Mouse (Mus musculus): ENCODE data around the gene Gm49358. TPM values are rescaled to one million over a fixed set of nuclear protein-coding genes. Genes with fewer than 3 reads are reported as not detected.

Gm49358 gene
- polyA plus RNA-seq, 1 experiment = not detected

GRCm38 (mm10) chr10:86765344-86765966 is 1.7 kb downstream of the Gm49358 start:
- Histone ChIP-seq H3K4me1 (ENCODE audit: control insufficient read depth, insufficient read depth, insufficient read length, low read length) (no peaks in the 10 kb centered on the region), H3K27me3 (ENCODE audit: control insufficient read depth, insufficient read depth, low read length) (peaks cover 3% of the 10 kb centered on the region; the same call in 1 of the 2 replicates), H3K4me3 (ENCODE audit: low read depth, low read length) (no peak overlapping the region), H3K36me3 (ENCODE audit: control insufficient read depth, insufficient read depth, low read length) (no peaks in the 10 kb centered on the region), H3K27ac (ENCODE audit: insufficient read depth, low read depth, low read length) (no peak overlapping the region)
- TF ChIP-seq CTCF (IDR thresholded peaks at IDR 0.05; ENCODE audit: extremely low read depth, insufficient read length, insufficient replicate concordance, low read depth, low read length) = no peak
- no peak for TF ChIP-seq POLR2A (IDR thresholded peaks at IDR 0.05; ENCODE audit: low read depth, low read length)
- 92% methylated on average over 4 of the region's 4 CpGs for WGBS

DNA sequence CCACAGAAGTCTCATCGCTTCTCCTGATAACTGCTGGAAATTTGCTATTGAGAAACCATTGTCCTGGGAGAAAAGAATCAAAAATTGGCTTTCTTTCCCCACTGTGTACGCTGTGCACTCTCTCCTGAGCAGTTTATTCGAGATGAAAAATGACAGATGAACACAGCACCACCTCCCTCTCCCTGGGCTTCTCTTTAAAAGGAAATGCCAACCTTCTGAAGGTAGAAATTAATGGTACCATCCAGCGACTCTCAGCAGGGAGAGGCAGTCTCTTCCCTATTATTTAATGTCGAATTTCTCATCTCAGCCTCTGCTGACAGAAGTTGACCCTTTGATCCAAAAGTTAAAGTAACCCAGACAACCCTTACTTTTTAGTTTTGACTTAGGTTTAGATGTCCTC is 5.4 kb downstream of the Gm49358 start:
- WGBS = 67% methylated on average over 5 of the region's 5 CpGs
- Histone ChIP-seq H3K4me3 (ENCODE audit: low read depth, low read length) (no peak overlapping the region), H3K27me3 (ENCODE audit: control insufficient read depth, insufficient read depth, low read length) (peaks cover 3% of the 10 kb centered on the region; the same call in 1 of the 2 replicates), H3K4me1 (ENCODE audit: control insufficient read depth, insufficient read depth, insufficient read length, low read length) (no peaks in the 10 kb centered on the region), H3K36me3 (ENCODE audit: control insufficient read depth, insufficient read depth, low read length) (no peaks in the 10 kb centered on the region), H3K27ac (ENCODE audit: insufficient read depth, low read depth, low read length) (no peak overlapping the region)
- TF ChIP-seq CTCF (IDR thresholded peaks at IDR 0.05; ENCODE audit: extremely low read depth, insufficient read length, insufficient replicate concordance, low read depth, low read length) (no peak), POLR2A (IDR thresholded peaks at IDR 0.05; ENCODE audit: low read depth, low read length) (no peak)

DNA sequence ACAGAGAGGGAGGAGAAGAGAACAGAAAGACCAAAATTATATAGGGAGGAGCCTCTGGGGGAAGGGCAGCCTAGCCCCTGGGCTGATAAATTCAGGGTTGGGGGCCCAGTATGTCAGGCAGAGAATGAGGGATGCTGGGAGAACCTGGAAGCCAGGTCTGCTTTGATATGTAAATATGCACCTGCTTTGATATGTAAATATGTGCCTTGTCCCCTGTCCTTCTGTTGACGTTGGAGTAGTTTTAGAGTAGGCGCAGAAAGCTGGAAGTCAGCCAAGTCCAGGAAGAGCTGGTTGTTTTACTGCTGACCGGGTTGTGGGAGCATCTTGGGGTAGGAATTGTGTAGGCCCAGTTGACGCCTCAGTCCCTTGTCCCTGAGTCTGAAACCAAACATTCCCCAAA is 6.0 kb downstream of the Gm49358 start:
- H3K36me3 ChIP-seq (ENCODE audit: control insufficient read depth, insufficient read depth, low read length) = no peaks in the 10 kb centered on the region
- no peaks in the 10 kb centered on the region for H3K4me1 ChIP-seq (ENCODE audit: control insufficient read depth, insufficient read depth, insufficient read length, low read length)
- no peak for TF ChIP-seq POLR2A (IDR thresholded peaks at IDR 0.05; ENCODE audit: low read depth, low read length)
- no peak for TF ChIP-seq CTCF (IDR thresholded peaks at IDR 0.05; ENCODE audit: extremely low read depth, insufficient read length, insufficient replicate concordance, low read depth, low read length)
- no peak overlapping the region for H3K4me3 ChIP-seq (ENCODE audit: low read depth, low read length)
- WGBS = 19% methylated on average over 4 of the region's 4 CpGs
- peaks cover 3% of the 10 kb centered on the region; the same call in 1 of the 2 replicates for H3K27me3 ChIP-seq (ENCODE audit: control insufficient read depth, insufficient read depth, low read length)
- no peak overlapping the region for H3K27ac ChIP-seq (ENCODE audit: insufficient read depth, low read depth, low read length)

DNA sequence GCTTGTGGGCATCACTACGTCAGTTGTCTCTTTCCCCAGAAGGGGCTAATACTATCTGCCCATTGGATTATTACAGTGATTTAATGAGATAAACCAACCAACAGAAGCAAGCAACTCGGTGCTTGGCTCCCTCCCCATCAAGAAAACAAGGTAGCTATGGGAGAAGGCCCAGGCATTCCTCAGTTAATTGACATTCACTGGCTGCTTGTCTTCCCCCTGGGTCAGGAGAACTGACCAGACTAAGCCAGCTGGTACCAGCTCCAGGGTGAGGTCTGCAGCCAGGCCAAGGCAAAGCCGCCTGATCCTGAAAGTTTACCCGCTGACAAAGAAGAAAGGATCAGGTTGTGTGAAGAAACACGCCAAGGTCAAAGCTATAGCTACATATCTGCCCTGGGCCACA is 7.9 kb downstream of the Gm49358 start:
- Histone ChIP-seq H3K27me3 (ENCODE audit: control insufficient read depth, insufficient read depth, low read length) (peaks cover 3% of the 10 kb centered on the region; the same call in 1 of the 2 replicates), H3K27ac (ENCODE audit: insufficient read depth, low read depth, low read length) (no peak overlapping the region), H3K4me3 (ENCODE audit: low read depth, low read length) (no peak overlapping the region), H3K36me3 (ENCODE audit: control insufficient read depth, insufficient read depth, low read length) (no peaks in the 10 kb centered on the region), H3K4me1 (ENCODE audit: control insufficient read depth, insufficient read depth, insufficient read length, low read length) (no peaks in the 10 kb centered on the region)
- WGBS = 85% methylated on average over 5 of the region's 5 CpGs
- TF ChIP-seq POLR2A (IDR thresholded peaks at IDR 0.05; ENCODE audit: low read depth, low read length) = no peak
- no peak for TF ChIP-seq CTCF (IDR thresholded peaks at IDR 0.05; ENCODE audit: extremely low read depth, insufficient read length, insufficient replicate concordance, low read depth, low read length)

DNA sequence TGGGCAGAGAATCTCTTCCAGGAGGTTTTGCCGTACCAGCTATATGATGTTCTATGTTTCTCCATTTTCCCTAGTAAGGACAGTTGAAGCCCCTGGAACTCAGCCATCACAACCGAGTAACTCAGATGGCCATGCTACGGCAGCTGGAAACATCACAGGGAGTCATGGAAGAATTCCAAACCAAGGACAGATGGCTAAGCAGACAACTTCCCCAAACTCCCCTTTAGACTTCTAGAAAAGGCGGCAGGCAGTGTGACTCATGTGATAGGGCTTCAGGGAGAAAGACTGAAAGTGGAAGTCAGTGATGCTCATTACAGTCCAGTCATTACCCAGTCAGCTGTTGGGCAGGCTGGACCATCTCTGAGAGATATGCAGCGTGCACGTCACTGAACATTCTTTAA is 8.5 kb downstream of the Gm49358 start:
- no peaks in the 10 kb centered on the region for H3K36me3 ChIP-seq (ENCODE audit: control insufficient read depth, insufficient read depth, low read length)
- no peak for TF ChIP-seq CTCF (IDR thresholded peaks at IDR 0.05; ENCODE audit: extremely low read depth, insufficient read length, insufficient replicate concordance, low read depth, low read length)
- no peak for TF ChIP-seq POLR2A (IDR thresholded peaks at IDR 0.05; ENCODE audit: low read depth, low read length)
- H3K4me3 ChIP-seq (ENCODE audit: low read depth, low read length) = no peak overlapping the region
- H3K27ac ChIP-seq (ENCODE audit: insufficient read depth, low read depth, low read length) = no peak overlapping the region
- H3K4me1 ChIP-seq (ENCODE audit: control insufficient read depth, insufficient read depth, insufficient read length, low read length) = no peaks in the 10 kb centered on the region
- no peaks in the 10 kb centered on the region; the same call in 1 of the 2 replicates for H3K27me3 ChIP-seq (ENCODE audit: control insufficient read depth, insufficient read depth, low read length)
- WGBS = 21% methylated on average over 6 of the region's 6 CpGs

GRCm38 (mm10) chr10:86773360-86773759 is 9.6 kb downstream of the Gm49358 start:
- H3K27me3 ChIP-seq (ENCODE audit: control insufficient read depth, insufficient read depth, low read length) = no peaks in the 10 kb centered on the region; the same call in 1 of the 2 replicates
- no peaks in the 10 kb centered on the region for H3K36me3 ChIP-seq (ENCODE audit: control insufficient read depth, insufficient read depth, low read length)
- WGBS = 19% methylated on average over 4 of the region's 4 CpGs
- H3K4me3 ChIP-seq (ENCODE audit: low read depth, low read length) = no peak overlapping the region
- TF ChIP-seq CTCF (IDR thresholded peaks at IDR 0.05; ENCODE audit: extremely low read depth, insufficient read length, insufficient replicate concordance, low read depth, low read length) (no peak), POLR2A (IDR thresholded peaks at IDR 0.05; ENCODE audit: low read depth, low read length) (no peak)
- no peak overlapping the region for H3K27ac ChIP-seq (ENCODE audit: insufficient read depth, low read depth, low read length)
- peaks cover 8% of the 10 kb centered on the region; the same call in 1 of the 2 replicates for H3K4me1 ChIP-seq (ENCODE audit: control insufficient read depth, insufficient read depth, insufficient read length, low read length)

DNA sequence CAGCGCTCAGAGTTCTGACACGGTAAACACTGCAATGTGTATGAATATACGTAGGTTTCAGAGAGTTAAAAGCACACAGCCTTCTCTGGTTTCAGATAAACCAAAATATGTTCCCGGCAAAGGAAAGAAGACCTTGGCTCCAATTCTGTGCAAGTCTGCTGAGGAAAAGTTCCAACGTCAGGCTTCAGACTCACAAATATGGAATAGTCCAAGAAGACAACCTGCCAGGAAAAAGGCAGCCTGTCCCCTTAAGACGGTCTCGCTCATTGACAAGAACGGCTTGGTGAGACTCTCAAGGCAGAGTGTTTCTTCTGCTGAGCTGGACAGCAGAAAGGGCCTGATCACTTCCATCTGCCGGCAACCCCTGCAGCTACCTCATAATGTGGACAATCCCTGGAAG is 12.5 kb downstream of the Gm49358 start:
- Histone ChIP-seq H3K4me3 (ENCODE audit: low read depth, low read length) (no peak overlapping the region), H3K27ac (ENCODE audit: insufficient read depth, low read depth, low read length) (no peak overlapping the region), H3K4me1 (ENCODE audit: control insufficient read depth, insufficient read depth, insufficient read length, low read length) (peaks cover 12% of the 10 kb centered on the region), H3K36me3 (ENCODE audit: control insufficient read depth, insufficient read depth, low read length) (no peaks in the 10 kb centered on the region), H3K27me3 (ENCODE audit: control insufficient read depth, insufficient read depth, low read length) (peaks cover 8% of the 10 kb centered on the region)
- WGBS = 76% methylated on average over 9 of the region's 9 CpGs
- TF ChIP-seq CTCF (IDR thresholded peaks at IDR 0.05; ENCODE audit: extremely low read depth, insufficient read length, insufficient replicate concordance, low read depth, low read length) (no peak), POLR2A (IDR thresholded peaks at IDR 0.05; ENCODE audit: low read depth, low read length) (no peak)
